Mouse (Mus musculus) E14TG2a.4 (cell line): Measurements from ENCODE around the gene Meaf6.

Experiments used
- CTCF ChIP-seq: conservative IDR thresholded peaks from 2 replicates; pipeline ENCODE4 v1.5.1; 2014; ENCODE audit warnings: low read length
- NANOG ChIP-seq: IDR thresholded peaks from 2 replicates; pipeline ENCODE4 v1.6.1; 2014; ENCODE audit warnings: borderline replicate concordance, low read length, mixed read lengths
- POU5F1 ChIP-seq: IDR thresholded peaks from 2 replicates; pipeline ENCODE4 v1.6.1; 2014; ENCODE audit warnings: low read length, borderline replicate concordance

DNA sequence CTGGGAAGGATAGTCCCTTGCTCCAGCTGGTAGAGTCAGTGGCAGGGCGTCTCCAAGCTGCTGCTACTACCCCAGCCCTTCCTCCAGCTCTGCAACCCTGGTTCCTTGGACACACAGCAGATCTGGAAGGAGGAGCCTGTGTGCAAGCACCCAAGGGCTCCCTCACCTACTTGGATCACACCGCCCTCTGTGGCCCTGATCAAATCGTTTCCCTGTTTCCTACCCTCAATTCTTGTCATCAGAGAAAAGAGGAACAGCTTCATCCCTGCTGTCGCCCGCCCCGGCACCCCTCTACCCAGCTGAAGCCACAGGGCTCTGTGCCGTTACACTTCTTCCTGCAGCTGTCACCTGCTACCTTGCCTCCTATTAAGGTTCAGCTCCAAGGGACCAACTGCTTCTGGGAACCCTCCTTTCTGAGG, 33.0 kb downstream of the Meaf6 start:
- TF ChIP-seq CTCF (no peak), NANOG (no peak), POU5F1 (no peak)
